Comparison of ENCODE assay signal across 9 mouse cellular contexts in genomic region chr17:57099629-57100325, GRCm38 (mm10). TPM values are rescaled to one million over a fixed set of nuclear protein-coding genes. Genes with fewer than 3 reads are reported as not detected.
DNase-seq lines count a peak whose midpoint lies in the region; ATAC-seq and TF ChIP-seq lines count a peak whose summit lies in the region.
"Had no signal": no experiment of that assay in that cellular context is flagged by ENCODE, and none has a peak within 500 bp of the region (broad histone marks: within the 10 kb centered on the region; RNA-seq: fewer than 3 reads in every experiment).

No protein-coding gene starts in this region.

- no peaks in the 10 kb centered on the region for H3K9me3 ChIP-seq in lung, embryonic 14.5 days (ENCODE audit: low read depth, low read length)
- H3K9me3 ChIP-seq in lung, postnatal 0 days (ENCODE audit: low read length), result no peaks in the 10 kb centered on the region
- H3K9me3 ChIP-seq in liver, postnatal 0 days (ENCODE audit: low read length), result no peaks in the 10 kb centered on the region
- H3K9me3 ChIP-seq: midbrain, embryonic 12.5 days had no signal

- WGBS in lung, embryonic 14.5 days, result 7% methylated on average over 10 of the region's 10 CpGs
- WGBS in lung, postnatal 0 days, result 10% methylated on average over 10 of the region's 10 CpGs
- WGBS in liver, postnatal 0 days (ENCODE audit: insufficient replicate concordance), result 13% methylated on average over 10 of the region's 10 CpGs

- no peaks in the 10 kb centered on the region for H3K27me3 ChIP-seq in lung, embryonic 14.5 days (ENCODE audit: insufficient read depth, low read length)
- H3K27me3 ChIP-seq in lung, postnatal 0 days (replicated peaks; ENCODE audit: insufficient read depth, low read length), result no peaks in the 10 kb centered on the region
- H3K27me3 ChIP-seq in liver, postnatal 0 days (ENCODE audit: insufficient read depth, low read length), result peaks cover 6% of the 10 kb centered on the region; the same call in 1 of the 2 replicates

- TF ChIP-seq EP300 in lung, postnatal 0 days (IDR thresholded peaks at IDR 0.05), result no peak
- no peak for TF ChIP-seq EP300 in liver, postnatal 0 days (IDR thresholded peaks at IDR 0.05; ENCODE audit: low read depth)

- no peak for ATAC-seq in lung, embryonic 14.5 days (ENCODE audit: insufficient read depth)
- ATAC-seq in lung, postnatal 0 days, result no peak
- peak; percentile 41; the same call in 1 of the 2 replicates for ATAC-seq in liver, postnatal 0 days
- ATAC-seq in CD4-positive, CD25-positive, alpha-beta regulatory T cell, adult 4 months, result no peak

- H3K4me3 ChIP-seq in lung, embryonic 14.5 days (ENCODE audit: low read depth, low read length), result no peak overlapping the region
- H3K4me3 ChIP-seq in lung, postnatal 0 days (ENCODE audit: low read depth, low read length), result no peak overlapping the region
- no peak overlapping the region for H3K4me3 ChIP-seq in liver, postnatal 0 days (ENCODE audit: low read depth, low read length)
- H3K4me3 ChIP-seq: midbrain, embryonic 12.5 days had no signal

- H3K4me1 ChIP-seq in lung, embryonic 14.5 days (ENCODE audit: insufficient read depth), result peaks cover 5% of the 10 kb centered on the region; the same call in 1 of the 2 replicates
- no peaks in the 10 kb centered on the region for H3K4me1 ChIP-seq in lung, postnatal 0 days (ENCODE audit: insufficient read depth, low read depth, low read length)
- H3K4me1 ChIP-seq in liver, postnatal 0 days (ENCODE audit: insufficient read depth), result peaks cover 9% of the 10 kb centered on the region; the same call in 1 of the 2 replicates

- TF ChIP-seq CTCF in lung, embryonic 14.5 days (IDR thresholded peaks at IDR 0.05; ENCODE audit: low read depth), result no peak
- TF ChIP-seq CTCF in lung, postnatal 0 days (IDR thresholded peaks at IDR 0.05), result no peak
- TF ChIP-seq CTCF in liver, postnatal 0 days (IDR thresholded peaks at IDR 0.05; ENCODE audit: low read depth), result peak; percentile 19

- peak; percentile 52 for DNase-seq in adrenal gland, postnatal 14 days
- DNase-seq in adrenal gland, adult 8-10 months, result no peak
- peak; percentile 58 for DNase-seq in lung, embryonic 14.5 days
- no peak for DNase-seq in lung, postnatal 0 days (ENCODE audit: low spot score)
- DNase-seq in c-Kit-positive CD71-positive TER-119-positive erythroid progenitor cells, embryonic 14.5 days (ENCODE audit: low spot score), result peak; percentile 53
- peak; percentile 62 for DNase-seq in liver, postnatal 0 days
- DNase-seq in right cerebral cortex, postnatal 4 days, result no peak

- no peak overlapping the region for H3K27ac ChIP-seq in lung, embryonic 14.5 days (ENCODE audit: low read depth)
- H3K27ac ChIP-seq in lung, postnatal 0 days (ENCODE audit: low read length), result no peak overlapping the region
- H3K27ac ChIP-seq in liver, postnatal 0 days (ENCODE audit: low read depth), result no peak overlapping the region
- H3K27ac ChIP-seq: midbrain, embryonic 12.5 days had no signal

- no peak overlapping the region for H3K9ac ChIP-seq in lung, embryonic 14.5 days
- no peak overlapping the region for H3K9ac ChIP-seq in lung, postnatal 0 days (replicated peaks; ENCODE audit: low read depth)
- no peak overlapping the region for H3K9ac ChIP-seq in liver, postnatal 0 days (replicated peaks)
- H3K9ac ChIP-seq: midbrain, embryonic 12.5 days had no signal

- H3K36me3 ChIP-seq in lung, embryonic 14.5 days (ENCODE audit: insufficient read depth), result no peaks in the 10 kb centered on the region
- H3K36me3 ChIP-seq in lung, postnatal 0 days (ENCODE audit: insufficient read depth, low read length), result no peaks in the 10 kb centered on the region
- H3K36me3 ChIP-seq in liver, postnatal 0 days (replicated peaks; ENCODE audit: insufficient read depth, low read length), result no peaks in the 10 kb centered on the region
- H3K36me3 ChIP-seq: midbrain, embryonic 12.5 days had no signal

- no peak overlapping the region for H3K4me2 ChIP-seq in lung, embryonic 14.5 days
- no peak overlapping the region for H3K4me2 ChIP-seq in lung, postnatal 0 days (replicated peaks; ENCODE audit: low read depth, low read length)
- H3K4me2 ChIP-seq in liver, postnatal 0 days (ENCODE audit: low read depth, low read length), result peak overlapping the region; percentile 36; the same call in 1 of the 2 replicates
- H3K4me2 ChIP-seq: midbrain, embryonic 12.5 days had no signal

RNA-seq across cellular contexts. Expression of gene Tnfsf9, which starts 5.3 kb away (rescaled TPM):
- total RNA-seq in adrenal gland, postnatal 14 days (2021), result 0.44 and 0.68 TPM in 2 replicates
- under 1 TPM in 3 of 4 experiments, not detected in 1; 0.21 to 0.30 (median 0.26) TPM for total RNA-seq in adrenal gland, adult 8-10 months (2022)
- 8.1 and 8.5 TPM in 2 replicates for polyA plus RNA-seq in lung, embryonic 14.5 days (2014; fragmentation: Nextera tagmentation; extraction: Ambion mirVana)
- 3.0 and 3.4 TPM in 2 replicates for polyA plus RNA-seq in lung, postnatal 0 days (2015; fragmentation: Nextera tagmentation; extraction: Ambion mirVana)
- 0.21 and 0.56 TPM in 2 replicates for polyA plus RNA-seq in liver, postnatal 0 days (2015; fragmentation: Nextera tagmentation; extraction: Ambion mirVana)
- polyA plus RNA-seq in CD4-positive, CD25-positive, alpha-beta regulatory T cell, adult 4 months (2017; shearing (Covaris generic)), result 10 to 100 TPM in 1 of 2 experiments, 1 to 10 TPM in 1; 8.2 to 11.9 TPM

RNA-seq across cellular contexts. Expression of gene Tubb4a, which starts 12.2 kb away (rescaled TPM):
- 6.4 and 12.3 TPM in 2 replicates for total RNA-seq in adrenal gland, postnatal 14 days (2021)
- total RNA-seq in adrenal gland, adult 8-10 months (2022), result 1 to 10 TPM; 4.4 to 6.8 (median 6.6) TPM
- polyA plus RNA-seq in lung, embryonic 14.5 days (2014; fragmentation: Nextera tagmentation; extraction: Ambion mirVana), result 20.3 and 22.9 TPM in 2 replicates
- 7.1 and 7.5 TPM in 2 replicates for polyA plus RNA-seq in lung, postnatal 0 days (2015; fragmentation: Nextera tagmentation; extraction: Ambion mirVana)
- polyA plus RNA-seq in liver, postnatal 0 days (2015; fragmentation: Nextera tagmentation; extraction: Ambion mirVana), result 0.23 and 0.30 TPM in 2 replicates
- 1 to 10 TPM; 4.3 to 7.8 TPM for polyA plus RNA-seq in CD4-positive, CD25-positive, alpha-beta regulatory T cell, adult 4 months (2017; shearing (Covaris generic))

RNA-seq across cellular contexts. Expression of gene Dennd1c, which starts 21.5 kb away (rescaled TPM):
- 1.7 and 9.7 TPM in 2 replicates for total RNA-seq in adrenal gland, postnatal 14 days (2021)
- total RNA-seq in adrenal gland, adult 8-10 months (2022), result 1 to 10 TPM; 1.5 to 4.3 (median 2.5) TPM
- polyA plus RNA-seq in lung, embryonic 14.5 days (2014; fragmentation: Nextera tagmentation; extraction: Ambion mirVana), result 3.4 and 4.6 TPM in 2 replicates
- 5.7 and 6.0 TPM in 2 replicates for polyA plus RNA-seq in lung, postnatal 0 days (2015; fragmentation: Nextera tagmentation; extraction: Ambion mirVana)
- 3.5 and 4.9 TPM in 2 replicates for polyA plus RNA-seq in liver, postnatal 0 days (2015; fragmentation: Nextera tagmentation; extraction: Ambion mirVana)
- polyA plus RNA-seq in CD4-positive, CD25-positive, alpha-beta regulatory T cell, adult 4 months (2017; shearing (Covaris generic)), result 100 to 1,000 TPM; 215 to 337 TPM

RNA-seq across cellular contexts. Expression of gene Slc25a23, which starts 40.1 kb away (rescaled TPM):
- 91.4 and 116 TPM in 2 replicates for total RNA-seq in adrenal gland, postnatal 14 days (2021)
- 100 to 1,000 TPM in 2 of 4 experiments, 10 to 100 TPM in 2; 66.5 to 128 (median 97.6) TPM for total RNA-seq in adrenal gland, adult 8-10 months (2022)
- 8.4 and 10.3 TPM in 2 replicates for polyA plus RNA-seq in lung, embryonic 14.5 days (2014; fragmentation: Nextera tagmentation; extraction: Ambion mirVana)
- polyA plus RNA-seq in lung, postnatal 0 days (2015; fragmentation: Nextera tagmentation; extraction: Ambion mirVana), result 5.8 and 5.9 TPM in 2 replicates
- polyA plus RNA-seq in liver, postnatal 0 days (2015; fragmentation: Nextera tagmentation; extraction: Ambion mirVana), result 12.7 and 12.8 TPM in 2 replicates
- 1 to 10 TPM; 2.3 to 3.4 TPM for polyA plus RNA-seq in CD4-positive, CD25-positive, alpha-beta regulatory T cell, adult 4 months (2017; shearing (Covaris generic))

RNA-seq across cellular contexts. Expression of gene Crb3, which starts 40.9 kb away (rescaled TPM):
- total RNA-seq in adrenal gland, postnatal 14 days (2021), result 0.38 and 1.4 TPM in 2 replicates
- 1 to 10 TPM in 3 of 4 experiments, under 1 TPM in 1; 0.70 to 4.4 (median 2.2) TPM for total RNA-seq in adrenal gland, adult 8-10 months (2022)
- 38.6 and 41.3 TPM in 2 replicates for polyA plus RNA-seq in lung, embryonic 14.5 days (2014; fragmentation: Nextera tagmentation; extraction: Ambion mirVana)
- 119 and 120 TPM in 2 replicates for polyA plus RNA-seq in lung, postnatal 0 days (2015; fragmentation: Nextera tagmentation; extraction: Ambion mirVana)
- 33.0 and 39.9 TPM in 2 replicates for polyA plus RNA-seq in liver, postnatal 0 days (2015; fragmentation: Nextera tagmentation; extraction: Ambion mirVana)
- 1 to 10 TPM; 2.1 to 2.9 TPM for polyA plus RNA-seq in CD4-positive, CD25-positive, alpha-beta regulatory T cell, adult 4 months (2017; shearing (Covaris generic))

Comparison
In these comparisons a context has a peak if more than half of its experiments do, and no peak if none do; other contexts are left out.
1. DNase-seq: peak in adrenal gland, postnatal 14 days (single experiment), lung, embryonic 14.5 days (single experiment), c-Kit-positive CD71-positive TER-119-positive erythroid progenitor cells, embryonic 14.5 days (single experiment) and liver, postnatal 0 days (single experiment); none in adrenal gland, adult 8-10 months (single experiment), lung, postnatal 0 days (single experiment) and right cerebral cortex, postnatal 4 days (single experiment).
2. RNA of gene Dennd1c, which starts 21.5 kb away (polyA plus RNA-seq): 215 to 337 TPM in CD4-positive, CD25-positive, alpha-beta regulatory T cell, adult 4 months; 5.7 to 6.0 TPM in lung, postnatal 0 days, 3.5 to 4.9 TPM in liver, postnatal 0 days and 3.4 to 4.6 TPM in lung, embryonic 14.5 days; every median in the first group is over 10 times any median in the second.